Mouse (Mus musculus) limb, embryonic 14.5 days (tissue): ENCODE results near the gene Lpin1. TPM values are rescaled to one million over a fixed set of nuclear protein-coding genes. Genes with fewer than 3 reads are reported as not detected.

Source experiments
- ATAC-seq: fragments of 200-750 bp; cut with Nextera tagmentation; 2 replicates; pipeline ENCODE4 v1.8.0; 2017; ENCODE audit warnings: low read depth, moderate number of reproducible peaks, moderate TSS enrichment; ENCODE audit not compliant: low FRiP score
- DNase-seq: peaks from one replicate; pipeline ENCODE4 v3.0.0-alpha.2; 2015; ENCODE audit warnings: low spot score
- H3K27ac ChIP-seq: fragments of 300-500 bp; sonication (generic); replicated peaks from 2 replicates; pipeline ENCODE4 v1.5.1; 2014; ENCODE audit warnings: low read depth, mild to moderate bottlenecking, low read length, moderate library complexity, mixed read lengths
- H3K27me3 ChIP-seq: fragments of 300-500 bp; sonication (generic); 2 replicates; pipeline ENCODE4 v1.6.1; 2014; ENCODE audit warnings: low read length, mixed read lengths; ENCODE audit not compliant: control insufficient read depth, insufficient read depth
- H3K36me3 ChIP-seq: fragments of 300-500 bp; sonication (generic); 2 replicates; pipeline ENCODE4 v1.6.1; 2014; ENCODE audit warnings: mild to moderate bottlenecking, low read length, moderate library complexity, mixed read lengths; ENCODE audit not compliant: control insufficient read depth, insufficient read depth
- H3K4me1 ChIP-seq: fragments of 300-500 bp; sonication (generic); 2 replicates; pipeline ENCODE4 v1.6.1; 2014; ENCODE audit warnings: antibody characterized with exemption, low read length, mixed read lengths; ENCODE audit not compliant: control insufficient read depth, insufficient read depth
- H3K4me2 ChIP-seq: fragments of 300-500 bp; sonication (generic); replicated peaks from 2 replicates; pipeline ENCODE4 v1.6.1; 2014; ENCODE audit warnings: low read depth, mild to moderate bottlenecking, low read length, moderate library complexity; ENCODE audit not compliant: severe bottlenecking
- H3K4me3 ChIP-seq: fragments of 300-500 bp; sonication (generic); replicated peaks from 2 replicates; pipeline ENCODE4 v1.5.1; 2014; ENCODE audit warnings: low read length
- H3K9ac ChIP-seq: fragments of 300-500 bp; sonication (generic); 2 replicates; pipeline ENCODE4 v1.6.1; 2014; ENCODE audit warnings: mild to moderate bottlenecking, low read depth, low read length, moderate library complexity; ENCODE audit not compliant: severe bottlenecking
- H3K9me3 ChIP-seq: fragments of 300-500 bp; sonication (generic); 2 replicates; pipeline ENCODE4 v1.6.1; 2016; ENCODE audit warnings: low read length; ENCODE audit not compliant: control insufficient read depth
- POLR2A ChIP-seq: fragments of 200-500 bp; IDR thresholded peaks from 2 replicates; pipeline ENCODE4 v1.8.0; 2012; ENCODE audit warnings: inconsistent platforms, mild to moderate bottlenecking, moderate library complexity, borderline replicate concordance; ENCODE audit not compliant: insufficient read depth, insufficient read length; ENCODE audit errors: extremely low read depth
- WGBS: fragments of 180-500 bp; shearing (Covaris S2); extraction: QIAGEN DNeasy Blood & Tissue Kit; methylation state at CpG from one replicate; pipeline ENCODE4 v1.1.7; 2014; 5-methylcytosine and 5-hydroxymethylcytosine counted together
- polyA plus RNA-seq, 2 experiments: library from polyadenylated mRNA; depleted of rRNA in 1 of 2; stranded (reverse) in 1 of 2; unstranded in 1 of 2; fragments of >200 nt; fragmentation: Nextera tagmentation in 1 of 2; extraction: Ambion mirVana in 1 of 2; gene quantifications; 2 replicates each; pipeline versions ENCODE4 v1.2.1 to v1.2.3; 2012 to 2014

Gene Lpin1
- polyA plus RNA-seq, 2 experiments: 6.4 to 6.5 TPM

GRCm38 (mm10) chr12:16563427-16563826, 47.3 kb downstream of the Lpin1 start:
- no peak overlapping the region for H3K9ac ChIP-seq
- H3K4me1 ChIP-seq: no peaks in the 10 kb centered on the region
- TF ChIP-seq POLR2A: no peak
- no peaks in the 10 kb centered on the region for H3K27me3 ChIP-seq
- H3K27ac ChIP-seq: no peak overlapping the region
- DNase-seq (no peak), ATAC-seq (no peak)
- 68% methylated on average over 9 of the region's 9 CpGs for WGBS
- peaks cover 48% of the 10 kb centered on the region for H3K36me3 ChIP-seq
- no peak overlapping the region for H3K4me2 ChIP-seq
- H3K9me3 ChIP-seq: no peaks in the 10 kb centered on the region
- no peak overlapping the region for H3K4me3 ChIP-seq

GRCm38 (mm10) chr12:16562647-16563046, 48.1 kb downstream of the Lpin1 start:
- 94% methylated on average over 10 of the region's 10 CpGs for WGBS
- ATAC-seq: no peak
- DNase-seq: no peak
- Histone ChIP-seq H3K4me2 (no peak overlapping the region), H3K36me3 (peaks cover 50% of the 10 kb centered on the region), H3K27me3 (no peaks in the 10 kb centered on the region), H3K9me3 (no peaks in the 10 kb centered on the region), H3K4me3 (no peak overlapping the region), H3K9ac (no peak overlapping the region), H3K27ac (no peak overlapping the region), H3K4me1 (no peaks in the 10 kb centered on the region)
- TF ChIP-seq POLR2A: no peak

- no peak overlapping the region for H3K4me2 ChIP-seq
- ATAC-seq (no peak), DNase-seq (no peak)
- no peak overlapping the region for H3K9ac ChIP-seq
- TF ChIP-seq POLR2A: no peak
- no peak overlapping the region for H3K4me3 ChIP-seq
- WGBS: 93% methylated on average over 8 of the region's 8 CpGs
- peaks cover 3% of the 10 kb centered on the region; the same call in 1 of the 2 replicates for H3K4me1 ChIP-seq
- H3K9me3 ChIP-seq: no peaks in the 10 kb centered on the region
- no peak overlapping the region for H3K27ac ChIP-seq
- no peaks in the 10 kb centered on the region for H3K27me3 ChIP-seq
- peaks cover 47% of the 10 kb centered on the region for H3K36me3 ChIP-seq
Measured at GRCm38 (mm10) chr12:16562181-16562580, 48.6 kb downstream of the Lpin1 start.

- Histone ChIP-seq H3K27me3 (no peaks in the 10 kb centered on the region), H3K27ac (no peak overlapping the region), H3K4me3 (no peak overlapping the region), H3K9me3 (no peaks in the 10 kb centered on the region), H3K9ac (no peak overlapping the region), H3K4me1 (peaks cover 3% of the 10 kb centered on the region; the same call in 1 of the 2 replicates), H3K36me3 (peaks cover 35% of the 10 kb centered on the region), H3K4me2 (no peak overlapping the region)
- peak; percentile 48 for DNase-seq
- TF ChIP-seq POLR2A: no peak
- peak; percentile 79 for ATAC-seq
- 27% methylated on average over 4 of the region's 4 CpGs for WGBS
Measured at GRCm38 (mm10) chr12:16557271-16557670, 53.5 kb downstream of the Lpin1 start.

- ATAC-seq: no peak
- WGBS: 68% methylated on average over 8 of the region's 8 CpGs
- no peak for TF ChIP-seq POLR2A
- no peak overlapping the region for H3K4me3 ChIP-seq
- H3K36me3 ChIP-seq: peaks cover 18% of the 10 kb centered on the region
- H3K4me1 ChIP-seq: peaks cover 3% of the 10 kb centered on the region; the same call in 1 of the 2 replicates
- H3K4me2 ChIP-seq: no peak overlapping the region
- H3K27me3 ChIP-seq: no peaks in the 10 kb centered on the region
- DNase-seq: peak; percentile 36
- no peak overlapping the region for H3K27ac ChIP-seq
- no peaks in the 10 kb centered on the region for H3K9me3 ChIP-seq
- no peak overlapping the region for H3K9ac ChIP-seq
Measured at GRCm38 (mm10) chr12:16554171-16554570, 56.6 kb downstream of the Lpin1 start.
